Mouse (Mus musculus): ENCODE results near the gene Kiz.

The Kiz gene

GRCm38 (mm10) chr2:146855599-146856039, at the start of gene Kiz:
Kiz (plus strand) TSS chr2:146855864.
- DNase-seq (ENCODE audit: low spot score in 2 of 2), result peak; percentile 80 to 82

DNA sequence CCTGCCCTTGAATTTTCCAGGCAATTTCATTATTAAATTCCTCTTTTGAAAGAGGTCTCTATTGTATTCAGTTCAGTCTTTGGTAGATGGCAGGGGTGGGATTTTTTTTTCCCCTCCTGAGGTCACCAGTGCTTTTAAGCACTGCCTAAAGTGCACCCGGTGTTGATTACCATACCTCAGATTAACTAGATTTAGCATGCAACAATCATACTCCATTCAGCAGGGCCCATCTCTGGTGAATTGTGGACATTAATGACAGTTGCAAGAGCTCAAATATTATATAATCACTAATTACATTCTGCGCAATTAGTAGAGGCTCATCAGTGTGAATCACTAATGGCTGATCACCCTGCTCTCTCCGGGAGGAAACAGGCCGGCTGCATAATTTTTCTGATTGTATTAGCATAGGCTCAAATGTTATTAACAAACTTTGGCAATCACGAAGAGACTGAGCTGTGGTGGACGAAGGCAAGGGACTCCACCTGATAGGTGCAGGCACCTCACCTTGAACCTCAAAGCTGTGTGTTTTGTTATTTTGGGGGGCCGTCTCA, 45.9 kb upstream of the Kiz start:
- DNase-seq (ENCODE audit: low spot score in 2 of 2), result no peak

DNA sequence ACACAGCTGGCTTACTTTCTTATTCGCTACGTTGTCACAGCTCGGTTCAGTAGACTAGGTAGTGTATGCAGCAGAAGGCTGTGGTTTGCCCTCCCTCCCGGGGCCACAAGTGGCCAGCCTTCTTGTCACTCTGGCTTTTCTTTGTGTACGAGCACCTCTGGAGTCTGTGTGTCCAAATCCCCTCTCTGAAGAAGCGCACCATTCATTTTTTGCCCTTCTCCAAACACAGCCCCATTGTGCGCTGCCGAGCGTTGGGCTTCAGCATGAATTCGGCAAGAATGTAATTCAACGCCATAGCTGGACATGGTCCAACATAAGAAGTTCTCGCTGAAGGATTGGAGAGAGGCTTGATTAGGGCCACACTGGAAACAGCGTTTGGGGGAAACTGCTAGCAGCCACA, 45.0 kb upstream of the Kiz start:
- DNase-seq (ENCODE audit: low spot score in 2 of 2), result no peak

DNA sequence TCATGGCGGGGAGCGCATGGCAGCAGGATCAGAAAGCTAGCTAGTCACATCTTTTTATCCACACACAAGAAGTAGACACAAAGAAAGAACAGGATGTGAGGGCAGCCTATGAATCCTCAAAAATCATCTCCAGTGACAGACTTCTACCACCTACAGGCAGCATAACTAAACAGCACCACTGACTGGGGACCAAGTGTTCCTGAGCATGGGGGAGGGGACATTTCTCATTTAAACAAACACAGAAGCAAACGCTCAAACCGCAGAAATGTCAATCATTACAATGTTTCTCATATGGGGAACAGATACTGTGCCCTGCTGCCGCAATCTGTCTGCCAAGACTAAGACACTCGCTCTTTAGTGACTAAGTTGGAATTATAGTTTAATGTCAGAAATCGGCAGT, 40.7 kb upstream of the Kiz start:
- DNase-seq (ENCODE audit: low spot score in 2 of 2), result no peak

- DNase-seq (ENCODE audit: low spot score in 2 of 2), result no peak
Measured at GRCm38 (mm10) chr2:146819065-146819464, 36.6 kb upstream of the Kiz start.

DNA sequence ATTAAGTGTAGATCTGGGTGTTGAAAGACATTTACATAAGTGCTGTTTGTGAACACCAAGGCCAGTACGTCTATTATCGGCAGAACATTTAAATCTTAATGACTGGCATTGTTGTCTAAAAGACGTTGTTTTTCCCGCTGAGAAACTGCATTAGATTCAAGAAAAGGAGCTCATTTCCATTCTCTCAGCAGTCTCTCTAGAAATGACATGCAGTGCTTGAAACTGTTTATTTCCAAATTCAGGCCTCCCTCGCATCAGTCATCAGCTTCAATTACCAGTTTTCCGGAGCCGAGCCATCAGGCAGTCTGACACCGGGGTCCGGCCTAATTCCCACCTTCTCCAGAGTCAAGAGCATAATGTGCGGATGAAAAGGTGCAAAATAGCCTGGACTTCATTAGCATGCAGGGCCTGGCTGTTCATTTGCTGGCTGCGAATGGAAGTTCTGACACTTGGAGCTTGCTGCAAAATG, 32.1 kb upstream of the Kiz start:
- DNase-seq (ENCODE audit: low spot score in 2 of 2), result no peak

DNA sequence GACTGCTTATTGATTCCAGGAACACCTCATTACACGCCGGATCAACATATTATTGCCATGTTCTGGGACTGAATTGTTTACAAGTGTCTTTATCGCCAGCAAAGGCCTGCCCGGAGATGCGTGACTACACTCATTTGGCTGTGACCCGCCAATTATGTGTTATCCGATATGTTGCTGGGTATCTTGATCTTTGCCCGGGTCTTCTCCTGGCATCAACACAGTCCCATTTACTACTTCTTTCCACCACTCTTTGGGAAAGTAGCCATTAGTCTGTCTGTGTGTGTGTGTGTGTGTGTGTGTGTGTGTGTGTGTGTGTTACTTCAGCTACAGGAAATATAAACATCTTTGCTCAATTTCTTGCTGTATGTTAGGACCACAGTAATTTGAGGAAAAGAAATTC, 31.6 kb upstream of the Kiz start:
- no peak for DNase-seq (ENCODE audit: low spot score in 2 of 2)

DNA sequence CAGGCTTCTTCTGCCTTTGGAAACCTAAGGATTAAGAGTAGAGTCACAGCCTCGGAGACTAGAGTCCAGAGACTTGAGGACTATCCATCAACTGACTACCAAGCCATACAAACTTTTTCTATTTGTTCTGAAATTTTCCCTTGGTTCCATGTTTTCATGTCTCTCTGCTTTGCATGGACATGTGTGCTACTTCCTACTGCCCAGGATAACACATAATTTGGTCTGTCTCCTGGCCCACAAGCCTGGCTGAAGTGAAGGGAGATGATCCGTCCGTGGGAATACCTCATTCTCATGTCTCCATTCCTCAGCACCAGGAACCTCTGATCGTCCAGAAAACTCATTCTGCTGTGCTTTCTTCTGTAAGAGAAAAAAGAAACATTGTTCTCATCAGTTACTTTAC, 27.7 kb upstream of the Kiz start:
- DNase-seq (ENCODE audit: low spot score in 2 of 2), result no peak

DNA sequence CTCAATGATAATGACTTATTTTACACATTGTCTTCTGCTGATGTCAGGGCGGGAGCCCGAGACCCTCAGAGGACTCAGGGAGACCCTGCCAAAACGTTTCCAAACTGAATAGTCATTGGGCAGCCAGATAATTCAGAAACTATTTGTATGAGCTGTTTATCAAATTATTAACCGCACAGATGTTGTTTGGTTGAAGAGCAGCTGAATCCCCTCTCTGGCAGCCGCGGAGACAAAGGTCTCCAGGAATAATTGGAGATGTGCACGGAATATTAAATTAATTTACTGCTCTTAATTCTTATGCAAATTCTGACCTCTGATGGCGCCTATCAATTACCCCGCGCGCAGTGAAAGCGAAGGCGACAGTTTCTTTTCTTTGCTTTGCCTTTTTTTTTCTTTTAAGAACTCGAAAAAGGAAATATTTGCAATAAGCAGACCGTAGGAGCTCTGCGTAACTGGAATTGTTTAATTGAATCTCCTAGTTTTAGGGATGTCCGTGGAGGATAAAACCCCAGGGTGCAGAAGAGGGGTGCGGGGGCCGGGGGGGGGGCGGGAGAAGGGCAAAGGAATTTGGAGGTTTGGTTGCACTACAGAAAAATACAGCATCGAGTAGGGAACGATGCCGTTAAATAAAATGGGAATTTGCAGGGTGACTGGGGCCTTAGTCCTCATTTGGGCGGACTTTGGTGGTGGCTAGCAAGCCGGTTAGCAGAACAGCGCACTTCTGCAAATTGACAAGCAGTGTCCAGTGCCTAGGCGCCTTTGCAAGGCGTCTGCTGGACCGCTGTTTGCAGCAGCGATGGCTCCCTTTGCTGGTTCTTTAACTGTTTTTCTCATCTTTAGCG, 22.2 kb upstream of the Kiz start:
- DNase-seq (ENCODE audit: low spot score in 2 of 2), result no peak

GRCm38 (mm10) chr2:146834064-146834313, 21.7 kb upstream of the Kiz start:
- no peak for DNase-seq (ENCODE audit: low spot score in 2 of 2)

DNA sequence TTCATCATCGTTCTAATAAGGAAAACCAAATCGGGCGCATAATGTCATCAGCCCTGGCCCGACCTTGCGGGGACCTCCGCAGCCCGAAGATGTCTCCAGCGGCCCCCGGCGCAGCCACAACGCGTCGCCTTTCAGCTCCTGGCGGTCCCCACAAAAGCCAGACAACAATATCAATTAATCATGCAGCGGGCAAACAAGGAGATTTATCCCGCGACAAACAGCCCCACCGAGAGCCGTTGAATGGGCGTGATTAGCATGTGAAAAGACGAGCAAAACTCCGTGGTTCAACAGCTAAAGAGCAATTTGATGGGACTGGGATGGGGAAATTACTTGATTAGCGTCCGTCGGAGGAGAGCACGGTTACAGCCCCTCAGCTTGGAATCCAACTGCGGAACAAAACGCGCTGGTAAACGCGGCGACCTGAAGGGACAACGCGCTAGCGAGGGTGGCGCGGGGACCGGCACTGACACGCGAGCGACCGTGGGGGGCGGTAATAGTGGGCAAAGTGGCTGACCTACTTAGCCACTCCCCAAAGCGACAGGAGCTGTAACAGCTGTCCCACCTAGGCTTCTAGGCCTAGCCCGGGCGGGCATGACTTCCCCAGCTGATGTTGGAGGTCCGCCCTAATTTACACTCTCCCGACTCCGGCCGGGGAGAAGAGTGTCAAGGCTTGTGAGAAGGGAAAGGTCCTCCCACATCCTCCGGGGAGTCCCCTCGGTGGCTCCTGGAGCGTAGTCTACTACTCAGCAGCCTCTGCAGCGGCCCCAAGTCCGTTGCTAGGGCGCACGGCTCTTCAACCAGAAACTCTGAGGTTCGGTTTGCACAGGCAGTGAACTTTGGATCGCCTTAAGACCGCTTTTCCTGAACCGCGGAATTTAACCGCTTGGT, 21.1 kb upstream of the Kiz start:
- no peak for DNase-seq (ENCODE audit: low spot score in 2 of 2)

- DNase-seq (ENCODE audit: low spot score in 2 of 2), result no peak
Measured at GRCm38 (mm10) chr2:146835241-146835990, 20.2 kb upstream of the Kiz start.

DNA sequence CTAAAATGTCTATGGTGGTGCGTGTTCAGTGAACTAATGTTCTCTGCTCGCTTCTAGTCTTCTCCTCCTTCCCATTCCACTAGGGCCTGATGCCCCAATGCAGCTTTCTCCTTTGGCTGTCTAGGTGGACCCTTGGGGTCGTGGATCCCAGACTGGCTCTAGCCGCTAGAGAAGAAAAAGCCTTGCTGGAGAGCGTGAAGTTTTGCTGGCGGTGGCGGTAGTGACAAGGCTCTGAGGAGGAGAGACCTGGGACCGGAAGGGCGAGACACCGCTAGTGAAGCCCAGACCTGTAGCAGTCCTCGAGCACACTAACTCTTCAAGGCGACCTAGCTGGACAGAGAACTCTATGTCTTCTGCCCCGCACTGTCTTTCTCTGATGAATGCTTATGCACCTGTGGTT, 19.4 kb upstream of the Kiz start:
- no peak for DNase-seq (ENCODE audit: low spot score in 2 of 2)

DNA sequence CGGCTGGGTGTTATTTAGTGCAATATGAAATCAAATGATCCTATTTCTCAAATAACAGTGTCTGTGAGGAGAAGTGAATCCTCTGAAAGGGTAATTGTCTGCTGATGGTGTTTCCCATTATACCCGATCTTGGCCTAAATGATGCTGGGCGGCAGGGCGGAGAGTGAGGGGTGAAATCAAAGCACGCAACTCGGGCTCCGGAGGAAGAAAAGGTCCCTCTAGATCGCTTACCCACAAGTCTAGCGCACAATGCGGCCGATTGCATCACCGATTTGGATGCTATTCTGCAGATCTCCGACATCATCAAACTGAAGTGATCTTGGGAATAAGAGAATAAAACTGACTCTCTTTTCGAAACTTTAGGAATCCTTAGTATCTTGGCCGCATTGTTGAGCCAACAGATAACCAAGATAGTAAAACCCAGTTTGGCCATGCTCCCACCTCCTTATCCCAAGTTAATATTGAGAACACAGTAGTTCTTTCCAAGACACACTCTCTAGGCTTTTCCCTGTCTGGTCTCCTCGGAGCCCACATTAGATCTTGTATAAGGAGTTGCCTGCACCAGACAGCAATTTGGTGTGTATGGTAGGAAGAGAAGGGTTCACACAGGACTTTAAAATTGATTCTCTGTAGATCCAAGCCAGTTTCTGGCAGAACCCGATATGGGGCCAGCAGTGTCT, 18.7 kb upstream of the Kiz start:
- DNase-seq (ENCODE audit: low spot score in 2 of 2), result no peak

GRCm38 (mm10) chr2:146837653-146838052, 18.0 kb upstream of the Kiz start:
- no peak for DNase-seq (ENCODE audit: low spot score in 2 of 2)

DNA sequence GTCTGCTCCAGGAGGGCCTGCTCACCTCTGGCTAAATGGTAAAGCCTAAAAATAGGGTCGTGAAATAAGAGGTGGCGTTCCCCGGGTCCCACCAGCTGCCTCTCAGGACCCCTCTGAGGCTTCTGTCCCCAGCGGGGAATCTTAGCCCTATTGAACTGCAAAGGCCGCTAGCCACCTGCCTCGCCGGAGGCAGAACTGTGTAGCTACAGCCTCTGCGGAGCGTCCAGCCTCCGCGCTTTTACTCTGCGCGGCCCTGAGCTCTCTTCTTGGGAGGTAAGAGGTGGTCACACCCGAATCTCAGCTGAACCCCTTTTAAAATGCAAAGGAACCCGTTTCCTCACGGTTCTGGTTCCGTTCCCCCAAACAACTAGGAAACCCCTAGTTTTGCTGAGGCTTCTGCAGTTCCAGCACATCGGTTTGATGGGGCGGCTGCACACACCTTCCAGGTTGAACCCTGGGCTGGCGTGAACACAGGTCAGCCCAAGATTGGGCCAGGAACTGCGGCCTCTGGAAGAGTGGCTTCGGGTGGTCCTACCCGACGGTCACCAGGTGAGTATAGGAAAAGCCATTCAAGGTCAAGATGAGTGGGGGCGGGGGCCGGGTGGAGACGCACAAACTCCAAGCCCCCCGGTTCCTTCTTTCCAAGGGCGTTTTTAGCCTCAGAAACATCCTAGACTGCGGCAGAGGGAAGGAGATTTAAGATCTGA, 16.9 kb upstream of the Kiz start:
- no peak for DNase-seq (ENCODE audit: low spot score in 2 of 2)

GRCm38 (mm10) chr2:146839303-146840030, 16.2 kb upstream of the Kiz start:
- DNase-seq (ENCODE audit: low spot score in 2 of 2), result no peak

DNA sequence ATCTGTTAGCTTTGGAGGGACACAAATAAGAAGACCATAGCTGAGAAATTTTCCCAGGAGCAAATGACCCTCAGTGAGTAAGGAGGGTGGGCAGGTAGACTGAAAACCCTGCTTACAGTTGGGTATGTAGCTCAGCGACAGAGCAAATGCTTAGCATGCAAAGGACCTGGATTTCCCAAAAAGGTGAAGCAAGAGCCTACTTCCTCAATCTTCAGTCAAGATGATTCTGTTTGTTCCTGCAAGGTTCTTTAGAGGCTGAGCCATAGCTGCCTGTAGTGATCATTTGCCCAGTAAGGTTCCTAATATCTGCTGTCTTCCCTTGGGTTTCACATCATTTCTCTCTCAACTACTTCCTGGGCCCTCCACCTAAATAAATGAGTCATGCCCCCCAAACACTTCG, 7.8 kb upstream of the Kiz start:
- DNase-seq (ENCODE audit: low spot score in 2 of 2), result no peak

DNA sequence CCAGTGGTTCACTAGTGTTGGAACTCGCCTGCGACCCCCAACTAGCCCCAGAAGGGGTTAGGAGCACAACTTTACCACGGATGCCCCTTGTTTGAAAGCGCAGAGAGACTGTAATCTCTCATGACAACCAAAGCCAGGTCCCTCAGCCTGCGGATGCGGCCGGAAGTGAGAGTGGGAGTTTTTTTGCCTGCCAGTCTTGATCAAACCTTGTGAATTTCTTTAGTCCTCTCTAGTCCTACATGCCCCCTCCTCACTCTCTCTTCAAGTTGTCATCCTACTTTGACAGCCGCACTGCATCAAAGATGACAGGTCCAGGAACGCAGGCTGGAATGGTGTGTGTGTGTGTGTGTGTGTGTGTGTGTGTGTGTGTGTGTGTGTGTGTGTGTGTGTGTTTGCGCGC, 456 bp downstream of the Kiz start:
- DNase-seq (ENCODE audit: low spot score in 2 of 2), result no peak

GRCm38 (mm10) chr2:146856853-146857252, 1.2 kb downstream of the Kiz start:
- DNase-seq (ENCODE audit: low spot score in 2 of 2), result no peak
